Mouse (Mus musculus) testis, adult 2 months (tissue): ENCODE measurements around the gene Rnf4.

Experiments used
- CTCF ChIP-seq: fragments of 200-500 bp; IDR thresholded peaks from 2 replicates; pipeline ENCODE4 v1.5.1; 2012; ENCODE audit warnings: low read depth, mild to moderate bottlenecking, inconsistent platforms, low read length, moderate library complexity; ENCODE audit not compliant: control insufficient read depth, insufficient read depth, insufficient replicate concordance
- POLR2A ChIP-seq: fragments of 200-500 bp; IDR thresholded peaks from 2 replicates; pipeline ENCODE4 v1.6.1; 2012; ENCODE audit warnings: low read depth, mild to moderate bottlenecking, inconsistent platforms, low read length, moderate library complexity; ENCODE audit not compliant: control insufficient read depth

GRCm38 (mm10) chr5:34321236-34321635, 14.9 kb upstream of the Rnf4 start:
- TF ChIP-seq POLR2A = no peak
- TF ChIP-seq CTCF = no peak
